Mouse (Mus musculus) liver, postnatal 0 days (tissue): ENCODE data around the gene Sypl. TPM values are rescaled to one million over a fixed set of nuclear protein-coding genes. Genes with fewer than 3 reads are reported as not detected.

Experiments
- ATAC-seq: fragments of 200-750 bp; cut with Nextera tagmentation; 2 replicates; pipeline ENCODE4 v1.8.0; 2017; ENCODE audit warnings: mild to moderate bottlenecking, moderate library complexity
- DNase-seq: peaks from one replicate; pipeline ENCODE4 v3.0.0-alpha.2; 2016
- H3K27ac ChIP-seq: fragments of 300-500 bp; sonication (generic); 2 replicates; pipeline ENCODE4 v1.5.1; 2014; ENCODE audit warnings: antibody characterized with exemption, moderate library complexity, mild to moderate bottlenecking, low read depth
- H3K27me3 ChIP-seq: fragments of 300-500 bp; sonication (generic); 2 replicates; pipeline ENCODE4 v1.6.1; 2014; ENCODE audit warnings: low read length, control low read depth, mixed read lengths; ENCODE audit not compliant: insufficient read depth
- H3K36me3 ChIP-seq: fragments of 300-500 bp; sonication (generic); replicated peaks from 2 replicates; pipeline ENCODE4 v1.6.1; 2014; ENCODE audit warnings: mild to moderate bottlenecking, control low read depth, low read length, moderate library complexity, mixed read lengths; ENCODE audit not compliant: insufficient read depth
- H3K4me1 ChIP-seq: fragments of 300-500 bp; sonication (generic); 2 replicates; pipeline ENCODE4 v1.6.1; 2014; ENCODE audit warnings: antibody characterized with exemption, mild to moderate bottlenecking, control low read depth; ENCODE audit not compliant: insufficient read depth
- H3K4me2 ChIP-seq: fragments of 300-500 bp; sonication (generic); 2 replicates; pipeline ENCODE4 v1.6.1; 2014; ENCODE audit warnings: low read depth, mild to moderate bottlenecking, low read length, moderate library complexity, mixed read lengths
- H3K4me3 ChIP-seq: fragments of 300-500 bp; sonication (generic); 2 replicates; pipeline ENCODE4 v1.5.1; 2014; ENCODE audit warnings: low read depth, low read length
- H3K9ac ChIP-seq: fragments of 300-500 bp; sonication (generic); replicated peaks from 2 replicates; pipeline ENCODE4 v1.6.1; 2014; ENCODE audit warnings: mild to moderate bottlenecking, moderate library complexity
- H3K9me3 ChIP-seq: fragments of 300-500 bp; sonication (generic); 2 replicates; pipeline ENCODE4 v1.6.1; 2016; ENCODE audit warnings: mild to moderate bottlenecking, control low read depth, low read length, mixed read lengths
- CTCF ChIP-seq: sonication (generic); IDR thresholded peaks from 2 replicates; pipeline ENCODE4 v1.5.1; 2016; ENCODE audit warnings: antibody characterized with exemption, low read depth
- EP300 ChIP-seq: IDR thresholded peaks from 2 replicates; pipeline ENCODE4 v1.6.1; 2016; ENCODE audit warnings: antibody characterized with exemption, low read depth, mild to moderate bottlenecking
- WGBS: fragments of 180-500 bp; shearing (Covaris S2); extraction: QIAGEN DNeasy Blood & Tissue Kit; methylation state at CpG from one replicate; pipeline ENCODE4 v1.1.7; 2014; ENCODE audit not compliant: insufficient replicate concordance; 5-methylcytosine and 5-hydroxymethylcytosine counted together
- polyA plus RNA-seq: library from polyadenylated mRNA; unstranded; fragments of >200 nt; fragmentation: Nextera tagmentation; extraction: Ambion mirVana; gene quantifications from 2 replicates; pipeline ENCODE4 v1.2.1, GENCODE M21; 2015

The Sypl gene
- polyA plus RNA-seq, 1 experiment from 2014 or later: 53.8 TPM

GRCm38 (mm10) chr12:32963858-32964257, 10.2 kb downstream of the Sypl start:
- no peaks in the 10 kb centered on the region for H3K27me3 ChIP-seq
- H3K4me3 ChIP-seq: no peak overlapping the region
- no peak overlapping the region for H3K27ac ChIP-seq
- no peak overlapping the region for H3K9ac ChIP-seq
- DNase-seq: no peak
- 50% methylated on average over 4 of the region's 4 CpGs for WGBS
- ATAC-seq: no peak
- peaks cover 20% of the 10 kb centered on the region for H3K4me1 ChIP-seq
- H3K4me2 ChIP-seq: no peak overlapping the region
- peaks cover 17% of the 10 kb centered on the region for H3K36me3 ChIP-seq
- no peak for TF ChIP-seq EP300
- H3K9me3 ChIP-seq: no peaks in the 10 kb centered on the region

- no peak for DNase-seq
- H3K4me3 ChIP-seq: no peak overlapping the region
- no peak overlapping the region for H3K27ac ChIP-seq
- peaks cover 45% of the 10 kb centered on the region for H3K36me3 ChIP-seq
- no peak overlapping the region for H3K4me2 ChIP-seq
- WGBS: 79% methylated on average over 1 of the region's 1 CpGs
- no peaks in the 10 kb centered on the region for H3K4me1 ChIP-seq
- TF ChIP-seq EP300 (no peak), CTCF (no peak)
- H3K9me3 ChIP-seq: no peaks in the 10 kb centered on the region
- ATAC-seq: no peak
- no peak overlapping the region for H3K9ac ChIP-seq
- no peaks in the 10 kb centered on the region for H3K27me3 ChIP-seq
Measured at GRCm38 (mm10) chr12:32972287-32972686, 18.6 kb downstream of the Sypl start.

GRCm38 (mm10) chr12:32974893-32975292, 21.2 kb downstream of the Sypl start:
- Histone ChIP-seq H3K9ac (no peak overlapping the region), H3K4me1 (no peaks in the 10 kb centered on the region), H3K9me3 (no peaks in the 10 kb centered on the region), H3K4me3 (no peak overlapping the region), H3K27me3 (no peaks in the 10 kb centered on the region), H3K36me3 (peaks cover 34% of the 10 kb centered on the region), H3K4me2 (no peak overlapping the region), H3K27ac (no peak overlapping the region)
- no peak for ATAC-seq
- no peak for TF ChIP-seq EP300
- no peak for TF ChIP-seq CTCF
- no peak for DNase-seq

DNA sequence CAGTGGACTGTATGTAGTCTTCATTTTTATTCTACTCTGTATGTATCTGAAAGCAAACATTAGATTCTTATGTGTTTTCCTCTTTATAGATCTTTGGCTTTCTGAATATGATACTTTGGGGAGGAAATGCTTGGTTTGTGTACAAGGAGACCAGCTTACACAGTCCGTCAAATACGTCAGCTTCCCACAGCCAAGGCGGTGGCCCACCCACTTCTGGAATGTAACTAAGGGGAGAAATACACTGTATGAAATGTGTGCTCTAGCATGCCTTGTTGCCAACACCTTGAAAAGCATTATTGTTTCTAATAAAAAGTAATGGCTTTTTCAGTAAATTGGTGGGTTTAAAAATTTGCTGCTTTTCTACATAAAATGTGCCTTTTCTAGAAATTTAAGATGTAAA, 21.8 kb downstream of the Sypl start:
- ATAC-seq: no peak
- no peaks in the 10 kb centered on the region for H3K9me3 ChIP-seq
- TF ChIP-seq CTCF: no peak
- TF ChIP-seq EP300: no peak
- no peak overlapping the region for H3K4me2 ChIP-seq
- H3K4me3 ChIP-seq: no peak overlapping the region
- peaks cover 30% of the 10 kb centered on the region for H3K36me3 ChIP-seq
- no peak overlapping the region for H3K9ac ChIP-seq
- no peak for DNase-seq
- no peaks in the 10 kb centered on the region for H3K27me3 ChIP-seq
- no peaks in the 10 kb centered on the region for H3K4me1 ChIP-seq
- H3K27ac ChIP-seq: no peak overlapping the region
- 89% methylated on average over 3 of the region's 3 CpGs for WGBS

DNA sequence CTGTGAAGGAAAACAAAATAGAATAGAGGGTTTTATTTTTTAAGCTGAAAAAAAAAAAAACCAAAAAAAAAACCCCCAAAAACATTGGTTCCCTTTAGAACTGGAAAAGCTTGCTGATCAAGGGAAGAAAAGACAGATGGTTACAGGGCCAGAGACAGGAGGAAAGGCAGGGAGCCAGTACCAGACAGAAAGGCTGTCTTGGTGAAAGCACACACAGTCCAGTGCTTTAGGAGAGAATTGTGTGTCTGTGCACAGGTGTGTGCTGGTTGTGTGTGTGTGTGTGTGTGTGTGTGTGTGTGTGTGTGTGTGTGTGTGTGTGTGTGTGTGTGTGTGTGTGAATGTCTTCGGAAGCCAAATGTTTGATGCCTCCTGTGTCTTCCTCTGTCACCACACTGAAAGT, 28.9 kb downstream of the Sypl start:
- peaks cover under 1% of the 10 kb centered on the region for H3K36me3 ChIP-seq
- no peak overlapping the region for H3K9ac ChIP-seq
- no peaks in the 10 kb centered on the region for H3K9me3 ChIP-seq
- DNase-seq: no peak
- TF ChIP-seq EP300: no peak
- TF ChIP-seq CTCF: no peak
- H3K27me3 ChIP-seq: no peaks in the 10 kb centered on the region
- ATAC-seq: no peak
- no peaks in the 10 kb centered on the region for H3K4me1 ChIP-seq
- WGBS: 80% methylated on average over 1 of the region's 1 CpGs
- no peak overlapping the region for H3K4me3 ChIP-seq
- H3K4me2 ChIP-seq: no peak overlapping the region
- no peak overlapping the region for H3K27ac ChIP-seq

DNA sequence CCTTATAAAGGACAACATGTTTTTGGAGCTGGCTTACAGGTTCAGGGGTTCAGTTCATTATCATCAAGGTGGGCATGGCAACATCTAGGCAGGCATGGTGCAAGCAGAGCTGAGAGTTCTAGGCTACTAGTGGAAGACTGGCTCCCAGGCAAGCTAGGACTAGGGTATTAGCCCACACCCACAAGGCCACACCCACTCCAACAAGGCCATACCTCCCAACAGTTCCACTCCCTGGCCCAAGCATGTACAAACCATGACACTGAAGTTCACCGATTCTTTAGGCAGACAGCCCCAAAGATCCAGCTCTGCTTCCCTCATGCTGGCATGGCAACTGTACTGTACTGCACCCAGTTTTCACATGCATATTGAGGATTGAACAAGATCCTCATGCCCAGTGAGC, 29.4 kb downstream of the Sypl start:
- 82% methylated on average over 1 of the region's 1 CpGs for WGBS
- no peak overlapping the region for H3K27ac ChIP-seq
- no peak for TF ChIP-seq CTCF
- TF ChIP-seq EP300: no peak
- H3K4me3 ChIP-seq: no peak overlapping the region
- DNase-seq (no peak), ATAC-seq (no peak)
- H3K4me2 ChIP-seq: no peak overlapping the region
- H3K4me1 ChIP-seq: no peaks in the 10 kb centered on the region
- H3K27me3 ChIP-seq: no peaks in the 10 kb centered on the region
- H3K9ac ChIP-seq: no peak overlapping the region
- no peaks in the 10 kb centered on the region for H3K9me3 ChIP-seq
- no peaks in the 10 kb centered on the region; the same call in 1 of the 2 replicates for H3K36me3 ChIP-seq

GRCm38 (mm10) chr12:32986284-32986683, 32.6 kb downstream of the Sypl start:
- Histone ChIP-seq H3K4me2 (no peak overlapping the region), H3K4me1 (no peaks in the 10 kb centered on the region), H3K27me3 (no peaks in the 10 kb centered on the region), H3K4me3 (no peak overlapping the region), H3K27ac (no peak overlapping the region), H3K9me3 (no peaks in the 10 kb centered on the region), H3K36me3 (no peaks in the 10 kb centered on the region), H3K9ac (no peak overlapping the region)
- TF ChIP-seq EP300 (no peak), CTCF (no peak)
- DNase-seq (no peak), ATAC-seq (no peak)
- 48% methylated on average over 1 of the region's 1 CpGs for WGBS
